Mouse (Mus musculus): ENCODE measurements around the gene Clk2. TPM values are rescaled to one million over a fixed set of nuclear protein-coding genes. Genes with fewer than 3 reads are reported as not detected.

Clk2 gene
- polyA plus RNA-seq (2015; fragmentation: Nextera tagmentation; extraction: Ambion mirVana): 14.5 and 15.9 TPM in 2 replicates

DNA sequence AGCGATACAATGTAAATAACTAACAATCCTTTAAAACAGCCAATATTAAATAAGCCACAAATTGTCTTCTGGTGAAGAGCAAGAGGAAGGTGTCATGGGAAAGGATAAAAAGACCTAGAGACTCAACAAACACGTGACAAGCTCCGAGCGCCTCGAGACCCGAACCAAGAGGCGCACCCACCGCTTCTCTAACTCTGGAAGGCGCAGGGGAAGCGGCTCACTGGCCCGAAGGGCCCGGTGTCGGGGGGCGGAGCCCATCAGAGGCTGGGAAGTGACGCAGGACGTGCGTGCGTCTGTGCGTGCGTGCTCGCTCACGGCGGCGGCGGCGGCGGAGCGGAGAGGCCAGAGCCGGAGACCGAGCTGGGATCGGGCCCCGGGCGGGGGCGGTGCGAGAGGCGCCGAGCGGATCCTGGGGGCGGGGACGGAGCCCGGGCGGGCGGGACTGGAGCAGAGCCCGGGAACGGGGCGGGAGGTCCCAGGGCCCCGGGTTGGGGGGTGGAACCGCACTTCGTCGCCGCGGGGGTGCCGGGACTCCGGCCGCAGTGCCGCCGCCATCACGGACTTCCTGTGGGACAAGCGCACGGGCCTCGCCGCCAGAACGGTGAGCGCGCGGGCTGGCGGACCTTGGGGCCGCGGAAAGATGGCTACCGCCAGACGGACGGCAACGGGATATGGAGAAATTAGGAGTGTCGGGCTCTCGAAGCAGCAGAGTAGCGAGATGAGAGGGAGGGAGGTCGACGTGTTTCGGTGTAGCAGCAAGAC is at the start of gene Clk2:
Gene Clk2 (plus strand): TSS at position 290 of the 762 bp plus-strand sequence.

DNA sequence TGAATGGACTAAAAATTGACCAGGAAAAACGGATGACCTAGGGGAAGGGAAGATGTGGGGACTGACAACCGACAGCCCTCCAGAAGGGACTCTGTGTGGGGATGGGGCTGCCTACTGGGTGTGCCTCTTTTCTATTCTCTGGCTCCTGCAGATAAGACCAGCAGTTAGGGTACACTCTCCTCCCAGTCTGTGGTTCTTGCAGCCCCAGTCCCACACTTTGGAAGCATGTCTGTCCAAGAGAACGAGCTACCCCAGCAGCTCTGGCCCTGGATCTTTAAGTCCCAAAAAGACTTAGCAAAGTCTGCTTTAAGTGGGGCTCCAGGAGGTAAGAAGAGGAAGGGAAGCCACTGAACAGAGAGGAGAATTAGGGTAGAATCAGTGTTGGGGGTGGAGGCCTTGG is 28.6 kb upstream of the Clk2 start, which contains the start of gene Pklr:
Gene Pklr (plus strand): TSS at position 185 of the 400 bp plus-strand sequence.

DNA sequence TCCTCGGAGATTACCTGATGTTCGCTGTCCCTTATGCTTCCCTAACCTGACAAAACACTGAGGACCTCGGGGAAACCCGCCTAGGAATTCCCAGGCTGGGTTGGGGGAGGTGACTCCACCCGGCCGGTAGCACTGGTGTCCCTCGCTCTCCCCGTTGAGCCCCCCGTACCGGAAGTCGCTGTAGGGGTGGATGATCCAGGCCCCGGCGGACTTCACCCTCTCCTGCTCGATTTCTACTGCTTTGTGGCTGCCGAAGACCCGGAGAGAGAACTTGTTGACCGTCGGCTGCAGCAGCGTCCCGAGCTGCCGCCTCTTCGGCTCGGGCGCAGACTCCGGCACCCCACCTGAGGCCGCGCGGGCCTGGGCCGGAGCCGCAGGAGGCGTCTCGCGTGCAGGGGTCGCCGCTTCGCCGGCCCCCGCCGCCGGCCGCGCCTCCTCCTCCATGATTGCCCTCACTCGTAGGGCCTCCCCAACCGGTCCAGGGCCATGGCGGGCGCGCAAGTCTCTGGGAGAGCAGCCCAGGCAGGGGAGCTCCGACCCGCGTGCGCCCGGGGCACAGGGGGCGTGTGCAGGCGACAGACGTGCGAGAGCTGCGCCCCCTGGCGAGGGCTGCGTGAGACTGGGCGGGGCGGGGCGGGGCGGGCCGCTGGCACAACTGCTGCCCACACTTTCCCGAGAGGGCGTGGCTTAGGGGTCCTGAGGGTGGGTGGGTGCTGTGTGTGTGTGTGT is 4.8 kb upstream of the Clk2 start, which contains the start of gene Hcn3:
Gene Hcn3 (minus strand): TSS at position 581 of the 729 bp plus-strand sequence.

DNA sequence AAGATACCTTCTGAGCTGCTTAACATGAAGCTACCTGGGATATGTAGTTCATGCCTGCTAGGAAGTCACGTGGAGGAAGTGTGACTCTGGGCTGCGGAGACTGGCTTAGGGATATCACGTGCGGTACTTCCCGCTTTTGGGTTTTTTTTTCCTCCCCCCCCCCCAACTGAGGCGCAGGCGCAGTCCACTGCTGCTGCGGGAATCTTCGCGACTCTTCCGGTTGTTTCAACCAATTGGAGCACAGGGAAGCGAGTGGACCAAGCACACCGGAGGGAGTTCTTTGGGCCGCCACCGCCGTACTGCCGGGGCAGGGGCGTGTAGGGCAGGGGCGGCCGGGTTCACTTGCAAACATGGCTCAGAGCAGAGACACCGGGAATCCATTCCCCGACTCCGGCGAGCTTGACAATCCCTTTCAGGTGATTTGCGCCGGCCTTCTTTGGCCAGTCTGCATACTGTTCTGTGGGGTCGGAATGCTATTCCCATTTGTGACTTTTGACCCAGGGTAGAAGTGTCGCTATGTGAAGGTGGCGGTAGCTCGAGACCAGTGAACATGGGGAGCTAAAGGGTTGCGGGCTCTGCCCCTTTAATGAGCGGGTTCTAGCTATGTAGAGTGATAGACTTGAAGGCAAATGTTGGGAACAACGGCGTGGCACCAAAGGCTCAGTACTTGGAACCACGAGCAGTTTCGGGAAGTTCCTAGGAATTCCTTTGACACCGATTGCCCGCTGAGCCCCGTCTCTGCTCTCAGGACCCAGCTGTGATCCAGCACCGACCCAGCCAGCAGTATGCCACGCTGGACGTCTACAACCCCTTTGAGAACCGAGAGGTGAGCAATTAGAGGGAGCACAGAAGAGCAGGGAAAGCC is 12.9 kb downstream of the Clk2 start, which contains the start of gene Scamp3:
Gene Scamp3 (plus strand): TSS at position 232 of the 865 bp plus-strand sequence.

DNA sequence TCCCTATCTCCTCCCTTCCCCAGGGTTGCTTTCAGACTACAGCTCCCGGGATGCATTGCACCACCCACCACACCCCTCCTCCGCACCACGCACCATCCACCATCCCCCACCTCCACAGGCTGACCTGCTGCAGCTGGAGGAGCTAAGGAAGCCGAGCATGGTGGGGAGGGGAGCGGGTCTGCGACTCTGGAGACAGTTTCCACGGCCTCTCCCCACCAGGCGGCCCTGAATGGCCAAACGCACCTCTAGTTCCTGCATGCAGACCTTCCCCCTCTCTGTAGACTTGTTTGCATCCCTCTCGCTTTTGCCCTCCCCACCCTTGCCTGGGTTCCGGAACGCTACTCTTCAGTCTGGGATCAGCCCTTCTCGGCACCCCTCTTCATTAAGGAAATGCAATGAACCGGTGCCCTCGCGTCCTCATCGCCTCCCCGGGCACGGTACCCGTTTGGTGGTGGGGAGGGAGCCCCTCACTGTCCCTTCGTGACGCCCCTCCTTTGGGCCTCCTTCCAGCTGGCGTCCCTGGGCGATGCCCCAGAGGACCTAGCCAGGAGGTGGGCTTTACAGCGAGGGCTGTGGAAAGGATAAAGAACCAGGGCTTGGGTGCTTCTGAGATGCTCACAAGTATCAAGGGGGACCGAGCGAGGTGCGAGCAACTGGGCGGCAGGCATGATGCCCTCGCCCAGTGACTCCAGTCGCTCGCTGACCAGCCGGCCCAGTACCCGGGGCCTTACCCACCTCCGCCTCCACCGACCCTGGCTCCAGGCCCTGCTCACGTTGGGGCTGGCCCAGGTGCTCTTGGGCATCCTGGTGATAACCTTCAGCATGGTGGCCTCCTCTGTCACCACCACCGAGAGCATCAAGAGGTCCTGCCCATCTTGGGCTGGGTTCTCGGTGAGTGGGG is 18.7 kb downstream of the Clk2 start, which contains the start of gene Fam189b:
Gene Fam189b (plus strand): TSS at position 86 of the 901 bp plus-strand sequence.

DNA sequence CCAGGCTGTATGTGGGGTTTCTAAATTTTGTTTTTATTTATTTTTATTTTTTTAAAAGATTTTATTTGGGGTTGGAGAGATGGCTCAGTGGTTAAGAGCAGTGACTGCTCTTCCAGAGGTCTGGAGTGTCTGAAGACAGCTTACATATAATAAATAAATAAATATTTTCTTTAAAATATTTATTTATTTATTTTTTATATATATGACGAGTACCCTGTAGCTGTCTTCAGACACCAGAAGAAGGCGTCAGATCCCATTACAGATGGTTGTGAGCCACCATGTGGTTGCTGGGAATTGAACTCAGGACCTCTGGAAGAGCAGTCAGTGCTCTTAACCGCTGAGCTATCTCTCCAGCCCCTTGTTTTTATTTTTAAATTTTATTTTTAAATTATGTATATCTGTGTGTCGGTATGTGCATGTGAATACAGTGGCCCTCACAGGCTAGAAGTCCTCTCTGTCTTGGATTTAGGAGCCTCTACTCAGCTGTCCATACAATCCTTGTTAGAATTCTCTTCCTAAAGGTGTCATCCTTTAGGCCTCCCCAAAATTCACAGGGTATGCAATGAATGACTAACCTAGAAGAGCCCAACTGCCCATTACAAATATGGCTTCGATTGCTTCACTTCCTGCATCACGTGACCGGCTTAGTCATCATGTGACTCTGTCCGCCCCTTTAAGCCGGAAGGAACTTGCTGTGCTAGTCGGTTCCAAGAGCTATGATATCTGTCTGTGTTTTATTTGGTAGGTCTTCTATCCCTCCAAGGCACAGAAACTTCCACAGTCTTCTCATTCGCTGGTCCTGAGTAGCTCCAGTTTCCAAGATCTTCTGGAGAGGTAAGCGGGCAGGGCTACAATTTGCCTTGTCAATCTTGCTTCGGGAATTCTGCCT is 37.9 kb downstream of the Clk2 start, which contains the start of gene Gba:
Gene Gba (plus strand): TSS at position 676 of the 889 bp plus-strand sequence.

DNA sequence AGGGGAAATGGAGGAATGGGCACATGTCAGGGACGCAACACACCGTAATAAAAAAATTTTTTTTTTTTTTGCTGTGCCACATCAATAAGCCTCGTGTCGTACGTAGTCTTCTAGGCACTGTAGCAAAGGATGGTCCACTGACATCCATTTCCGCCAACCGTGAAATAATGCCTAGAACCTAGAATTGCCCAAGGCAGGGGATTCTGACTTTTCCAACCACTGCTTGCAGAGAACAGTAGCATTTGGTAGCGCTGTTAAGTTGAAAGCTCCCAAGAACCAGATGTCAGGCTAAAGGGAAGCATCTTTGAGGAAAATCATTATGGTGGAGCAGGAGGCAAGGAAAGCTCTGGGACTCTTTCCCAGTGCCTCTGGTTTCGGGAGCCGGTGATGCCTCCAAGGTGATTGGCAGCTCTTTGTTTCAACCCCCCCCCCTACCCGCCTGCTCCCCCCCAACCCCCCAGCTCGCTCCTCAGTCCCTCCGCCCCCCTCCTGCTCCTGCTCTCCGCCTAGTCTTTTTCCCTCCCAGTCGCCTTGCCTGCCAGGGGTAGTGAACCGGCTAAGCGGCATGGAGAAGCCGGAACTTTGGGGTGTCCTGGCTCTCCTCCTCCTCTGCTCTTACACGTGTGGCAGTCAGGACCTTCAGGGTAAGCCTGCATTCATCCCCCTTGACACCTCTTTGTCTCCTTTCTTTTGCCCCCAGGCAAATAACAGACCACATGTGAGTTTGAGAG is 50.3 kb downstream of the Clk2 start, which contains the start of gene Thbs3:
Gene Thbs3 (plus strand): TSS at position 500 of the 731 bp plus-strand sequence.

Other genes with a start within 250 kb of the Clk2 start
- 10.3 and 12.4 TPM in 2 replicates for gene Ash1l, start 214.2 kb upstream of the Clk2 start, polyA plus RNA-seq (2015; fragmentation: Nextera tagmentation; extraction: Ambion mirVana)
- gene Dap3, start 213.6 kb upstream of the Clk2 start, polyA plus RNA-seq (2015; fragmentation: Nextera tagmentation; extraction: Ambion mirVana): 113 and 124 TPM in 2 replicates
- 5.8 and 6.5 TPM in 2 replicates for gene Rusc1, start 71.5 kb upstream of the Clk2 start, polyA plus RNA-seq (2015; fragmentation: Nextera tagmentation; extraction: Ambion mirVana)
- not detected in 2 replicates for gene Gm43738, start 63.7 kb upstream of the Clk2 start, polyA plus RNA-seq (2015; fragmentation: Nextera tagmentation; extraction: Ambion mirVana)
- gene Fdps, start 62.8 kb upstream of the Clk2 start, polyA plus RNA-seq (2015; fragmentation: Nextera tagmentation; extraction: Ambion mirVana): 52.6 and 62.7 TPM in 2 replicates
- 37.9 and 48.2 TPM in 2 replicates for gene Pklr, start 28.7 kb upstream of the Clk2 start, polyA plus RNA-seq (2015; fragmentation: Nextera tagmentation; extraction: Ambion mirVana)
- gene Hcn3, start 4.6 kb upstream of the Clk2 start, polyA plus RNA-seq (2015; fragmentation: Nextera tagmentation; extraction: Ambion mirVana): 0.87 and 0.97 TPM in 2 replicates
- 51.1 and 56.9 TPM in 2 replicates for gene Scamp3, start 12.7 kb downstream of the Clk2 start, polyA plus RNA-seq (2015; fragmentation: Nextera tagmentation; extraction: Ambion mirVana)
- gene Fam189b, start 18.3 kb downstream of the Clk2 start, polyA plus RNA-seq (2015; fragmentation: Nextera tagmentation; extraction: Ambion mirVana): 3.4 and 7.0 TPM in 2 replicates
- 27.4 and 34.1 TPM in 2 replicates for gene Gba, start 38.1 kb downstream of the Clk2 start, polyA plus RNA-seq (2015; fragmentation: Nextera tagmentation; extraction: Ambion mirVana)
- 4.1 and 6.7 TPM in 2 replicates for gene Thbs3, start 50.4 kb downstream of the Clk2 start, polyA plus RNA-seq (2015; fragmentation: Nextera tagmentation; extraction: Ambion mirVana)
- 110 and 117 TPM in 2 replicates for gene Mtx1, start 62.3 kb downstream of the Clk2 start, polyA plus RNA-seq (2015; fragmentation: Nextera tagmentation; extraction: Ambion mirVana)
- 0.24 and 0.66 TPM in 2 replicates for gene Muc1, start 64.3 kb downstream of the Clk2 start, polyA plus RNA-seq (2015; fragmentation: Nextera tagmentation; extraction: Ambion mirVana)
- gene Krtcap2, start 81.2 kb downstream of the Clk2 start, polyA plus RNA-seq (2015; fragmentation: Nextera tagmentation; extraction: Ambion mirVana): 142 and 145 TPM in 2 replicates
- gene Trim46, start 81.5 kb downstream of the Clk2 start, polyA plus RNA-seq (2015; fragmentation: Nextera tagmentation; extraction: Ambion mirVana): 0.10 and 0.32 TPM in 2 replicates
- gene Dpm3, start 94.6 kb downstream of the Clk2 start, polyA plus RNA-seq (2015; fragmentation: Nextera tagmentation; extraction: Ambion mirVana): 92.8 and 112 TPM in 2 replicates
- gene Slc50a1, start 105.8 kb downstream of the Clk2 start, polyA plus RNA-seq (2015; fragmentation: Nextera tagmentation; extraction: Ambion mirVana): 36.7 and 47.5 TPM in 2 replicates
- gene Efna1, start 116.3 kb downstream of the Clk2 start, polyA plus RNA-seq (2015; fragmentation: Nextera tagmentation; extraction: Ambion mirVana): 12.4 and 15.9 TPM in 2 replicates
- gene Efna3, start 158.2 kb downstream of the Clk2 start, polyA plus RNA-seq (2015; fragmentation: Nextera tagmentation; extraction: Ambion mirVana): 0.12 and 0.20 TPM in 2 replicates
- 2.4 and 2.6 TPM in 2 replicates for gene Efna4, start 173.2 kb downstream of the Clk2 start, polyA plus RNA-seq (2015; fragmentation: Nextera tagmentation; extraction: Ambion mirVana)
- 32.1 and 39.1 TPM in 2 replicates for gene Adam15, start 185.2 kb downstream of the Clk2 start, polyA plus RNA-seq (2015; fragmentation: Nextera tagmentation; extraction: Ambion mirVana)
- gene Dcst2, start 197.2 kb downstream of the Clk2 start, polyA plus RNA-seq (2015; fragmentation: Nextera tagmentation; extraction: Ambion mirVana): 0.07 TPM in 1 of 2 replicates, not detected in the other
- gene Dcst1, start 200.5 kb downstream of the Clk2 start, polyA plus RNA-seq (2015; fragmentation: Nextera tagmentation; extraction: Ambion mirVana): 0.10 and 0.22 TPM in 2 replicates
- 2.5 and 4.8 TPM in 2 replicates for gene Zbtb7b, start 230.0 kb downstream of the Clk2 start, polyA plus RNA-seq (2015; fragmentation: Nextera tagmentation; extraction: Ambion mirVana)
- gene Lenep, start 238.0 kb downstream of the Clk2 start, polyA plus RNA-seq (2015; fragmentation: Nextera tagmentation; extraction: Ambion mirVana): not detected in 2 replicates
- gene Flad1, start 247.1 kb downstream of the Clk2 start, polyA plus RNA-seq (2015; fragmentation: Nextera tagmentation; extraction: Ambion mirVana): 17.2 and 17.7 TPM in 2 replicates

Measured in spleen, postnatal 0 days (tissue).